Mouse (Mus musculus) heart, postnatal 14 days (tissue): ENCODE results near the gene Gm20388. TPM values are rescaled to one million over a fixed set of nuclear protein-coding genes. Genes with fewer than 3 reads are reported as not detected.

Experiments
- DNase-seq, 2 experiments: peaks; one replicate each; pipeline ENCODE4 v3.0.0; 2021 to 2022
- intact Hi-C: fragments of 180-260 bp; cut with DNase I; formaldehyde crosslinking; loops from one replicate; pipeline ENCODE4 v1.15.1; 2025
- total RNA-seq, 2 experiments: library from RNA; stranded (reverse); gene quantifications; 2 replicates each; pipeline ENCODE4 v1.2.3; 2021

Gene Gm20388
- total RNA-seq, 2 experiments from 2014 or later = 0.24 TPM; not detected in 1

- DNase-seq = no peak
- intact Hi-C loops = loop anchor here (1.0 to 10.0 kb wide), 3 partner anchors 50 to 200 kb away; partner anchors contain the start of gene Jph3
Measured at GRCm38 (mm10) chr8:121924681-121925080, 2014.0 kb downstream of the Gm20388 start.

DNA sequence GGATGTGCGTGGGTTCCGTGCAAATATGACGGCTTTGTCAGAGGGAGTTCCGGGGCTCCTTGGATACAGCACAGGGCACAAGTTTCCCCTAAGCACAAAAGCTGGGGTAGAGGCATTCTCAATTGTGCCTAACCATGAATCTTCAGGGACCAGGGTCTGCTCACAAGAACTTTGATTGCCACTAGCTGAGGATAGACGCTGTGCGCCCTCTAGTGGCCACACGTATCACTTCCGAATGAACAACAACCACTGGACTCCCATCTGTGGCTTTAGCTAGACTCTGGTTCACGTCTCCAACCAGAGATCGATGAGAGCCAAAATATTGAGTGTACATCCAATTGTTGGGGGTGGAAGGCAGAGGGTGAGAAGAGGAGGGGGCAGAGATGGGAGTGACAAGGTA lies 2015.0 kb downstream of the Gm20388 start:
- intact Hi-C loops = loop anchor here (1.0 to 10.0 kb wide), 3 partner anchors 51 to 201 kb away; partner anchors contain the start of gene Jph3
- peak; percentile 82 to 86 for DNase-seq

DNA sequence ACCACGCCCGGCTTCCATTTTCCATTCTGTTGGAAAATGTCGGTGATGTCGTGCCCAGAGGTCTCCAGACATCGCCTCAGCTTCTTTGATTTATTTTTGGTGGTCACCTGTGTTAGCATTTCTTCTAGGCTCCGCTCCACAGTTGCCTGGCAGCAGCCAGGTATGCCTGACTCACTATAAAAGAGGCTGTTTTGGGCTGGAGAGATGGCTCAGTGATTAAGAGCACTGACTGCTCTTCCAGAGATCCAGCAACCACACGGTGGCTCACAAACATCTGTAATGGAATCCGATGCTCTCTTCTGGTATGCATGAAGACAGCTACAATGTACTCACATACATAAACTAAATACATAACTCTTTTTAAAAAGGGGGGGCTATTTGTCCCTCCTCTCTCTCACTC lies 2015.6 kb downstream of the Gm20388 start:
- no peak for DNase-seq
- intact Hi-C loops = loop anchor here (10.0 kb wide), 1 partner anchor 201 kb away; the partner anchor contains the start of gene Jph3

- DNase-seq = peak; percentile 54 to 70
- intact Hi-C loops = loop anchor here (10.0 kb wide), 1 partner anchor 203 kb away; the partner anchor contains the start of gene Jph3
Measured at GRCm38 (mm10) chr8:121927316-121927715, 2016.7 kb downstream of the Gm20388 start.

DNA sequence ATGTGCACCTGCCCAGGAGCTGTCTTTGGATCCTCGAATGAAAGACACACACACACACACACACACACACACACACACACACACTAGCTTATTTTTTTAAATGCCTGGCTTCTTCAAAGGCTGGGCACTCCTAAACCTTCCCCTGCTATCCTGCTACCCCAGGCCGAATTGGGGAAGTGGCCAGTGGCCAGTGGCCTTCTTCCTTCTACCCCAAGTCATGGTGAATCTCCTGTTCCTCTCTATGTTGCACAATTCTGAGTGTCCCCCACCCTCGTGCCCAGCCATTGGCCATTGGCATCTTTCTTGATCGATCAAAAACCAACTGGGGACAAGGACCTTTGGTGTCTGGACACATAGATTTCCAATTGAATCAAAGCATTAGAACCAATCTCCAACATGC lies 2019.4 kb downstream of the Gm20388 start:
- intact Hi-C loops = no loop called here
- DNase-seq = no peak

DNA sequence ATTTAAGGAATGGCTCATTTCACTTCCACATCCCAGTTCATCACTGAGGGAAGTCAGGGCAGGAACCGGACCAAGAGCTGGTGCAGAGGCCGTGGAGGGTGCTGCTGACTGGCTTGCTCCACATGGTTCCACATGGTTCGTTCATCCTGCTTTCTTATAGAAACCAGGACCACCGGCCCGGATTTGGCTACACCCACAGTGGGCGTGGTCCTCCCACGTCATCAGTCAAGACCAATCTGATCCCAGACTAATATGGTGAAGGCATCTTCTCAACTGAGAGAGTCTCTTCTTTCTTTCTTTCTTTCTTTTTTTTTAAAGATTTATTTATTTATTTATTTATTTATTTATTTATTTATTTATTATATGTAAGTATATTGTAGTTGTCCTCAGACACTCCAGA lies 2020.9 kb downstream of the Gm20388 start:
- intact Hi-C loops = no loop called here
- no peak for DNase-seq

- DNase-seq = no peak
- intact Hi-C loops = no loop called here
Measured at GRCm38 (mm10) chr8:121932026-121932667, 2021.5 kb downstream of the Gm20388 start.

DNA sequence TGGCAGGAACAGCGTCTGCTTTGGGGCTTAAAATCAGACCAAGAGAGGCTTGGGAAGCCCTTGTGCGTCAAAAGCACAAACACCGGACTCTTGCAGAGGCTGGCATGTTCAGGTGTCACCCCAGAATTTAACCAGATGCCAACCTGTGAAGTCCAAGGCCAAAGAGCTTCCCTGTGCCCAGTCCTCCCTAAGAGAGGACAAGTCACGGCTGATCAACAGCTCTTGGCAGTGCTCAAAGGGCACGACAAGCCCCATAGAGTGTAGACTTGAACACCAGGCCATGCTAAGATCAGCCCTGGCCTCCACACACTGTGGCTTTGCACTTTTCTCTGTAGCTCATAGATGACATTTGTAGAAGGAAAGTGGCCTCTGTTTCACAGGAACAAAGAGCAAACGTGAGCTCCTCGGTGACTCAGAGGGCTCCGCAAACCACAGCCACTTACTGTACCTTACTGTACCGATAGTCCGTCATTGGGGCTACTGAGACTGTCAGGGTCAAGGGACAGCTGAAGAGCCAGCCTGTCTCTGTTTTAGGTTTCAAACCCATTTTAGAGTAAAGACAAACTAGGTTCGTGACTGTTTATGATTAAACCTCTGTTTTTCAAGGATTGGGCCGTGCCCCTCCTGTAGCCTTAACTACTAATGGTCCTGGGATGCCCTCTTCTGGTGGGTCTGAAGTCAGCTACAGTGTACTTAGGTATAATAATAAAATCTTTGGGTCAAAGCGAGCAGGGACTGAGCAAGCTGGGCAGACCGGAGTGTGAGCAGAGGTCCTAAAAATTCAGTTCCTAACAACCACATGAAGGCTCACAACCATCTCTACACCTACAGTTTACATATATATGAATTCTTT lies 2022.3 kb downstream of the Gm20388 start:
- intact Hi-C loops = no loop called here
- no peak for DNase-seq

DNA sequence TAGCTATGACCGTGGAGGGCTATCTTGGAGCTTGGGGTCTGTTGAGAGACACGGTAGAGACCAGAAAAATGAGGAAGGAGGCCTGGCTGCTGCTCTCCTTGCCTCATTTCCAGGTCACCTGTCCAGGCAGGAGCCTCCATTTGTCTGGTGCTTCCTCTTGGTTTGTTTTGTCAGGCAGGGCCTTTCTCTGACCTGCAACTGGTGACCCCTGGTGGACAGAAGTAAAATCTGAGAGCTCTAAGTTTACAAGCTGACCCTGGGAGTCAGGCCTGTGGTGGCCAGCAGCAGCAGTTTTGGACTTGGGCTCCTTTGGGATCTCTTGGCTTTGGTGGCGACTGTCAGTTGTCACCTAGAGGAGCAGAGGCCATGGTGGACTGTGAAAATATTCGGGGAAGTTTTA lies 2023.9 kb downstream of the Gm20388 start:
- peak; percentile 37 to 66 for DNase-seq
- intact Hi-C loops = no loop called here

DNA sequence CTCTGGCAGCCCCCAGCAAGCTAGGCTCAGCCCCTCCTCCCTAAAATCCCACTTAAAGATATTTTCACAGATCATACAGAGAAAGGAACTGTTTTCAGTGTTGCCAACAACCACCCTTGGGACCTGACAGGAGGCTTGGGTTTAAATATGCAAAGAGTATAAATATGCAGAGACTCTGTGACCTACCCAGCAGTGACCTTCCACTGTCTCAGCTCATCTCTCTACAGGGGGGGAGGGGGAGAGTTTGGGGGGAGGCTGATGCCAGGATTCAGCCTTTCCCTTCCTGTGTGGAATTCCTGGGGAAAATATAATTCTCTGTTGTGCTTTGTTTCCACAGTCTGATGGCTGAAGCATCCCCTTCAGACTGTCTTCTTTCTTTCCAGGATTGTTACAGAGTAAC lies 2024.3 kb downstream of the Gm20388 start:
- no peak for DNase-seq
- intact Hi-C loops = no loop called here

DNA sequence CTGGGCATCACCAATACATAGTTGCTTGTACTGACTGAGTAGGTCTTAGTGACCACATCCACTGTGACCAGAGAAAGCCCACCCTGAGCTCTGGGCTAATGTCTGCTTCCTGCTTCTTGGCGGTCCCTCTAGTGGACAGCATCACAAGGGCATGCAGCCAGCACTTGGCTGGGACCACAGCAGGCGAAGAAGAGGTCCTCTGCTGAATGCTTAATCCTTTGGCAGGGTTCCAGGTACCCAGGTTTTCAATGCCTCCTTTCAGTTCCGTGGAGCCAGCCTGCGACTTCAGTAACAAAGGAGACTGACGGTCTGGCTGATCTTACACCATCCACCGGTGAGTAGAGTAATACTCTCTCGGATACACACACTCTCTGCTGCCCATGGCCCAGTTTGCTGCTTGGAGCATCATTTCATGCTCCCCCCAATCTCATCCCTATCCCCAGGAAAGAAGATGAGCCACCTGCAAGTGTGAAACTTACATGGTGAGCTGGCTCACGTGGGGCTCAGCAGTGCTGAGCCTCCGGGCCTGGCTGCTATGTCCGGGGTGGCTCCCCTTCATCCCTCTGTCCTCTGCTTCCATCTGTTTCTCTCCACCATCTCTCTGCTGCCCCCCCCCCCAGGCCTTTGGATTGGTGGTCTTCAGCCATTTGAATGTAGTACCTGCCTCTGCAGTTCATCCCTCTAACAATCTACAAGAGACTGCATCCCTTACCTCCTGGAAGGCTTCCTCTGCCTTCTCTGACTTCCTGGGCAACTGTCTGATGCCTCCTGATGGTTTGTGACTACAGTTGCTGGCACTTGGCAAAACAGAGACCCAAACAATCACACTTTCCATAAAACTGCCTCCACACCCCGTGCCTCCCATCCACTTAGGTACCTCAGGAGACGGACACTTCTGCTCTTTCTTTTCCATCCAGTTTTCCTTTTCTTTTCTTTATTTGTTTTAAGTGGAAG lies 2025.0 kb downstream of the Gm20388 start:
- intact Hi-C loops = no loop called here
- DNase-seq = peak; percentile 31 to 54

GRCm38 (mm10) chr8:121936391-121936790 lies 2025.8 kb downstream of the Gm20388 start:
- intact Hi-C loops = no loop called here
- no peak for DNase-seq

GRCm38 (mm10) chr8:121938732-121939131 lies 2028.1 kb downstream of the Gm20388 start:
- no peak for DNase-seq
- intact Hi-C loops = no loop called here

DNA sequence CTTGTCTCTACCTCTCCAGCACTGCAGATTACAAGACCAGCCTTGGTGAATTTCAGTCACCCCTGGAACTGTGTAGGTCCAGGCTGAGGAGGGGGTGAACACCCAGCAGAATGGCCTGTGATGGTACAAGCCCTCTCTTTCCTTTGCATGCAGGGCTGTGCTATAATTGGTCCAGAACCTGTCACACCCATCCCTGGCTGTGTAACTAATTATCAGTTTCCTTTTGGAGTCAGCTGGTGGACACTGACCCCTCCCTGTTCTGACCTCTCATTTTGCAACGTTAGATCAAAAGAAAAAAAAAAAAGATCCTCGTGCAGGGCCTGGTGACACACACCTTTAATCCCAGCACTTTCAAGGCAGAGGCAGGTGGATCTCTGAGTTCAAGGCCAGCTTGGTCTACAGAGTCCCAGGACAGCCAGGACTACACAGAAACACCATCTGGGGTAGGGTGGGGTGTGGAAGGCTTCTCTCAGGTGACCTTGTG lies 2032.5 kb downstream of the Gm20388 start:
- intact Hi-C loops = no loop called here
- no peak for DNase-seq

DNA sequence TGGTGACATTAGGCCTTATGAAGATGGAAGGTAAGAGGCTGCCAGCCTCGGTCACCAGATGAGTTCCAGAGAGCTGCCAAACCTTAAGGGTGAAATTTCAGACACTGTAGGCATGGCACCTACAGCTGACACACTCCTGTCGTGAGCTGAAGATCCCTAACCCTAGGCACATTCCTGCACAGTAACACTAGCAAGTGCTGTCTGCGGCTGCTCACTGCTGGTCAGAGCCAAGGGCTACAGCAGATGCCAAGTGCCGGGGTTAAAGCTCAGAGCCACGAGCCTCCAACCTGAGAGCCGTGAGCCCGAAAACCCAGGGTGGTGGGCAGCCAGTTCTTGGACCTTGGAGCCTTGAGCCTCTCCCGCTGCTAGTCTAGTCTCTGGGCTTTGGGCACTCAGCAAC lies 2033.1 kb downstream of the Gm20388 start:
- intact Hi-C loops = no loop called here
- DNase-seq = no peak

- intact Hi-C loops = no loop called here
- DNase-seq = no peak
Measured at GRCm38 (mm10) chr8:121944831-121945230, 2034.2 kb downstream of the Gm20388 start, which contains the start of gene Car5a. Car5a (minus strand) TSS chr8:121944904.

GRCm38 (mm10) chr8:121946351-121946750 lies 2035.7 kb downstream of the Gm20388 start:
- intact Hi-C loops = no loop called here
- no peak for DNase-seq

GRCm38 (mm10) chr8:121947047-121947752 lies 2036.6 kb downstream of the Gm20388 start:
- intact Hi-C loops = no loop called here
- no peak for DNase-seq

- intact Hi-C loops = no loop called here
- DNase-seq = peak; percentile 92 to 95
Measured at GRCm38 (mm10) chr8:121947753-121948141, 2037.1 kb downstream of the Gm20388 start.
